Mouse (Mus musculus): ENCODE results near the gene Gm9958.

Gene Gm9958

DNA sequence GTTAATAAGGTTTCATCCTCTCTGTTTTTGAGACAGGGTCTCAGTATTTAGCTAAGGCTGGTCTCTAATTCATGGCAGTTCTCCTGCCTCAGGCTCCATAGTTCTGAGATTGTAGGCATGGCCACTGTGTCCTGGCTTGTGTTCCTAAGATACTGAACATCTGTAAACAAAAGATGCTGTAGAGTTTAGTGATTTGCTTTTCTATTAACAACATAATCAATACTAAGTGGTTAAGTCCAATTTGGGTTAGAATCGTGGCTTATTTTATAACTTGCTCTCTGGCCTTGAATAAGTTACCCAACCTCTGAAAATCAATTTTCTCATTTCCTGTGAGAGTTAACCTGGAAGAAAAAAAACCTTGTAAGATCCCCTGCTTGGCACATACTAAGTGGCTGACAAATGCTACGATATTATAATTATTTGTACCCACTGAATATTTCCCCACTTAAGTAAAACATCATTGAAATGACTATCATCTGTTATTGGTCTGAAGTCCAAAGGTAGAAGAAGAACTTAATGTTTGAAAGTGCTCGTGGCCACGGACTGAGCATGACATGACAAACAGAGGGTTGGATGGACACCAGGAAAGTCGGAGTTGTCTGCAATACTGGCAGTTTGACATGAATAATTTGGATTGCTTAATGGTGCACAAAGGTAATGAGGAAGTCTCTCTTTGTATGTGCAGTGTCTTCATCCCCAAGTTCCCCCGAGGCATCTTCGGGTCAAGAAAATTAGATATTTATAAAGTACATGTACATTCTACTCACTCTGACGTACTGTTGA, 47.3 kb downstream of the Gm9958 start:
- no peak for DNase-seq

DNA sequence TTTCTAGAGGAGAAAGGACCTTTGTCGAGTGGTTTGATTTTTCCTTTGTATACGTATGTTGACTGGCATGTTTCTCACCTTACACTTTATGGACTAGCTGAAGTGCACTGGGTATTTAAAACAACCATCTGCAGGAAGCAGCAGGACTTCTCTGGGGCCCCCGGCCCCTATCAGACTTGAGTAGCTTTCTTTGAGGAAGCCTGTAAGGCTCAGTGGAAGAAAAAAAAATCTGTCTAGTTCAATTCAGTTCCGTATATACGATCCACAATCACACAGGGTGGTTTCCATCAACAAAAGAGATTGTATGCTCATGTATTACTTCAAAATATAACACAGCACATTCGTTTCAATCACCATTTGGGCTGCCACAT, 47.9 kb downstream of the Gm9958 start:
- DNase-seq = no peak

All from lung, postnatal 14 days (tissue).